Mouse (Mus musculus): ENCODE results near the gene Hist1h2af. TPM values are rescaled to one million over a fixed set of nuclear protein-coding genes. Genes with fewer than 3 reads are reported as not detected.
"Not testable (repeated sequence)": the region's sequence is repeated elsewhere in the genome, so short reads cannot be mapped to it uniquely, and the experiment has no call there.

The Hist1h2af gene
- total RNA-seq (2014; fragmentation: Nextera tagmentation) (510 and 530 TPM in 2 replicates), total RNA-seq (2017) (1,417 and 2,284 TPM in 2 replicates), polyA plus RNA-seq (2012) (1,681 and 3,392 TPM in 2 replicates)

DNA sequence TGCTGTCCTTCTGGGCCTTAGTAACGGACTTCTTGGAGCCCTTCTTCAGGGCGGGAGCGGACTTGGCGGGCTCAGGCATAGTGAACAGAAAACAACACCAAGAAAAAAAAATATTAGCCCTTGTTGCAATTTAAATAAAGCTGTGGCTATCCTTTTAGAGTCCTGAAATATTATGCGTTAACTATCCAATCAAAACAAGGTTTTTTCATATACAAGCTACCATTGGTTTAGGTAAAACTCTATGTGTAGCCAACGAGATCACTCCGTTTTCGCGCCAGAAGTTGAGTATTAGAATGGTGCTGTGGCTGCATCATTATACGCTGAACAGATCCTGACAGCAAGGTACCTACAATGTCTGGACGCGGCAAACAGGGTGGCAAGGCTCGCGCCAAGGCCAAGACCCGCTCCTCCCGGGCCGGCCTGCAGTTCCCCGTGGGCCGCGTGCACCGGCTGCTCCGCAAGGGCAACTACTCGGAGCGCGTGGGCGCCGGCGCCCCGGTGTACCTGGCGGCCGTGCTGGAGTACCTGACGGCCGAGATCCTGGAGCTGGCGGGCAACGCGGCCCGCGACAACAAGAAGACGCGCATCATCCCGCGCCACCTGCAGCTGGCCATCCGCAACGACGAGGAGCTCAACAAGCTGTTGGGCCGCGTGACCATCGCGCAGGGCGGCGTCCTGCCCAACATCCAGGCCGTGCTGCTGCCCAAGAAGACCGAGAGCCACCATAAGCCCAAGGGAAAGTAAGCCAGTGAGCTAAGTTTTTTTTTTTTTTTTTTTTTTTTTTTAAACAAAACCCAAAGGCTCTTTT, at the start of gene Hist1h2af:
Hist1h2af (plus strand) TSS at position 347 of the 808 bp plus-strand sequence.
- Histone ChIP-seq H3K4me3 (ENCODE audit: low read depth, low read length) (peak within 1 kb of the TSS; percentile 71), H3K4me1 (ENCODE audit: insufficient read depth, low read depth, low read length) (peaks cover 28% of the 10 kb centered on the region)
- DNase-seq (ENCODE audit: low spot score) (peak; percentile 65), ATAC-seq (ENCODE audit: extremely low read depth, insufficient number of reproducible peaks, low FRiP score, poor library complexity, severe bottlenecking) (peak; percentile 48)
- H3K36me3 ChIP-seq (replicated peaks); H3K27me3 ChIP-seq (ENCODE audit: insufficient read depth, low read length); H3K9me3 ChIP-seq (replicated peaks): not testable (repeated sequence)

- Histone ChIP-seq H3K4me1 (ENCODE audit: insufficient read depth, low read depth, low read length) (peaks cover 20% of the 10 kb centered on the region), H3K27me3 (ENCODE audit: insufficient read depth, low read length) (peaks cover 62% of the 10 kb centered on the region), H3K36me3 (replicated peaks) (no peaks in the 10 kb centered on the region), H3K9me3 (replicated peaks) (no peaks in the 10 kb centered on the region), H3K4me3 (ENCODE audit: low read depth, low read length) (no peak overlapping the region)
- no peak for TF ChIP-seq GATA1 (IDR thresholded peaks at IDR 0.05; ENCODE audit: borderline replicate concordance, low read length)
- TF ChIP-seq TAL1 (conservative IDR thresholded peaks at IDR 0.05; ENCODE audit: low read depth, low read length) = no peak
- no peak for TF ChIP-seq CTCF (IDR thresholded peaks at IDR 0.05; ENCODE audit: low read depth, low read length)
- TF ChIP-seq POLR2AphosphoS5 (IDR thresholded peaks at IDR 0.05; ENCODE audit: insufficient replicate concordance, low read depth, low read length) = no peak
- no peak for TF ChIP-seq GATA2 (IDR thresholded peaks at IDR 0.05; ENCODE audit: borderline replicate concordance, low read depth, low read length)
- ATAC-seq (ENCODE audit: extremely low read depth, insufficient number of reproducible peaks, low FRiP score, poor library complexity, severe bottlenecking) (no peak), DNase-seq (ENCODE audit: low spot score) (no peak)
Observed at GRCm38 (mm10) chr13:23485271-23485670, 48.4 kb upstream of the Hist1h2af start.

- peaks cover 35% of the 10 kb centered on the region for H3K27me3 ChIP-seq (ENCODE audit: insufficient read depth, low read length)
- peaks cover 30% of the 10 kb centered on the region for H3K4me1 ChIP-seq (ENCODE audit: insufficient read depth, low read depth, low read length)
- no peak within 1 kb of the TSS; the same call in 1 of the 2 replicates for H3K4me3 ChIP-seq (ENCODE audit: low read depth, low read length)
- DNase-seq (ENCODE audit: low spot score) (no peak), ATAC-seq (ENCODE audit: extremely low read depth, insufficient number of reproducible peaks, low FRiP score, poor library complexity, severe bottlenecking) (peak; percentile 84)
- H3K9me3 ChIP-seq (replicated peaks) = no peaks in the 10 kb centered on the region
- H3K36me3 ChIP-seq (replicated peaks) = no peaks in the 10 kb centered on the region
- TF ChIP-seq GATA2 (IDR thresholded peaks at IDR 0.05; ENCODE audit: borderline replicate concordance, low read depth, low read length) (no peak), TAL1 (conservative IDR thresholded peaks at IDR 0.05; ENCODE audit: low read depth, low read length) (no peak), CTCF (IDR thresholded peaks at IDR 0.05; ENCODE audit: low read depth, low read length) (no peak), POLR2AphosphoS5 (IDR thresholded peaks at IDR 0.05; ENCODE audit: insufficient replicate concordance, low read depth, low read length) (no peak), GATA1 (IDR thresholded peaks at IDR 0.05; ENCODE audit: borderline replicate concordance, low read length) (no peak)
Observed at GRCm38 (mm10) chr13:23488400-23489322, 45.0 kb upstream of the Hist1h2af start, which contains the start of gene Btn2a2. Gene Btn2a2 (minus strand): TSS chr13:23488857.

GRCm38 (mm10) chr13:23490863-23491262, 42.8 kb upstream of the Hist1h2af start:
- ATAC-seq (ENCODE audit: extremely low read depth, insufficient number of reproducible peaks, low FRiP score, poor library complexity, severe bottlenecking) (no peak), DNase-seq (ENCODE audit: low spot score) (no peak)
- Histone ChIP-seq H3K4me1 (ENCODE audit: insufficient read depth, low read depth, low read length) (peaks cover 27% of the 10 kb centered on the region), H3K27me3 (ENCODE audit: insufficient read depth, low read length) (peaks cover 43% of the 10 kb centered on the region), H3K9me3 (replicated peaks) (no peaks in the 10 kb centered on the region), H3K4me3 (ENCODE audit: low read depth, low read length) (no peak overlapping the region), H3K36me3 (replicated peaks) (no peaks in the 10 kb centered on the region)
- TF ChIP-seq GATA2 (IDR thresholded peaks at IDR 0.05; ENCODE audit: borderline replicate concordance, low read depth, low read length) (no peak), GATA1 (IDR thresholded peaks at IDR 0.05; ENCODE audit: borderline replicate concordance, low read length) (no peak), POLR2AphosphoS5 (IDR thresholded peaks at IDR 0.05; ENCODE audit: insufficient replicate concordance, low read depth, low read length) (no peak), TAL1 (conservative IDR thresholded peaks at IDR 0.05; ENCODE audit: low read depth, low read length) (no peak), CTCF (IDR thresholded peaks at IDR 0.05; ENCODE audit: low read depth, low read length) (no peak)

- ATAC-seq (ENCODE audit: extremely low read depth, insufficient number of reproducible peaks, low FRiP score, poor library complexity, severe bottlenecking) (no peak), DNase-seq (ENCODE audit: low spot score) (no peak)
- peaks cover 23% of the 10 kb centered on the region for H3K4me1 ChIP-seq (ENCODE audit: insufficient read depth, low read depth, low read length)
Observed at GRCm38 (mm10) chr13:23491263-23491662, 42.4 kb upstream of the Hist1h2af start.

DNA sequence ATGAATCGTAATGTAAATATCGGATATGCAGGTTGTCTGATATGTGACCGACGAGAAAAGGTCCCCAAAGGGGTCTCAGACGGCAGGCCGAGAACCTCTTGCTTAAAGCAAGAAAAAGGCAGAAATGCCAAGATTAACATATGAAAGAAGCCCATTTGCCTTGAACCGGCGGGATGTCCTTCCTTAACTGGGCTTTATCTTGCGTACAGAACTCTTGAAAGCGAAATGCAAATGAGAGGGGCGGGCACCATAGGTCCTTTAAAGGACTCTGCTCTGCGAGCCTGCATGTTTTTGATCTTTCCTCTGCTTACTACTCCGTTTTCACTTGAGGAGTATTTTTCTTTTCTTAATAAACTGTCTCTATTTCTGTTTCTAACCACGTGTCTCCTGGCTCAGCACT, 41.7 kb upstream of the Hist1h2af start:
- H3K9me3 ChIP-seq (replicated peaks) = no peaks in the 10 kb centered on the region
- no peak for ATAC-seq (ENCODE audit: extremely low read depth, insufficient number of reproducible peaks, low FRiP score, poor library complexity, severe bottlenecking)
- H3K4me1 ChIP-seq (ENCODE audit: insufficient read depth, low read depth, low read length) = peaks cover 23% of the 10 kb centered on the region
- H3K4me3 ChIP-seq (ENCODE audit: low read depth, low read length) = no peak overlapping the region
- peaks cover 36% of the 10 kb centered on the region for H3K27me3 ChIP-seq (ENCODE audit: insufficient read depth, low read length)
- TF ChIP-seq GATA1 (IDR thresholded peaks at IDR 0.05; ENCODE audit: borderline replicate concordance, low read length) (no peak), POLR2AphosphoS5 (IDR thresholded peaks at IDR 0.05; ENCODE audit: insufficient replicate concordance, low read depth, low read length) (no peak), GATA2 (IDR thresholded peaks at IDR 0.05; ENCODE audit: borderline replicate concordance, low read depth, low read length) (no peak)
- no peak for DNase-seq (ENCODE audit: low spot score)
- no peaks in the 10 kb centered on the region for H3K36me3 ChIP-seq (replicated peaks)

More at GRCm38 (mm10) chr13:23491263-23491662, 42.4 kb upstream of the Hist1h2af start:
- Histone ChIP-seq H3K27me3 (ENCODE audit: insufficient read depth, low read length) (peaks cover 39% of the 10 kb centered on the region), H3K4me3 (ENCODE audit: low read depth, low read length) (no peak overlapping the region), H3K9me3 (replicated peaks) (no peaks in the 10 kb centered on the region), H3K36me3 (replicated peaks) (no peaks in the 10 kb centered on the region)
- no peak for TF ChIP-seq GATA1 (IDR thresholded peaks at IDR 0.05; ENCODE audit: borderline replicate concordance, low read length)
- no peak for TF ChIP-seq CTCF (IDR thresholded peaks at IDR 0.05; ENCODE audit: low read depth, low read length)
- no peak for TF ChIP-seq TAL1 (conservative IDR thresholded peaks at IDR 0.05; ENCODE audit: low read depth, low read length)
- TF ChIP-seq GATA2 (IDR thresholded peaks at IDR 0.05; ENCODE audit: borderline replicate concordance, low read depth, low read length) = no peak
- TF ChIP-seq POLR2AphosphoS5 (IDR thresholded peaks at IDR 0.05; ENCODE audit: insufficient replicate concordance, low read depth, low read length) = no peak

All from G1E (cell line).